Mouse (Mus musculus) bone marrow, adult 2 months (tissue): Measurements from ENCODE around the gene Gm42906.

ENCODE experiments used
- CTCF ChIP-seq: fragments of 200-500 bp; IDR thresholded peaks from 2 replicates; pipeline ENCODE4 v1.5.1; 2011; ENCODE audit warnings: low read length, control low read depth; ENCODE audit not compliant: control insufficient read depth, insufficient read depth
- POLR2A ChIP-seq: fragments of 200-500 bp; IDR thresholded peaks from 2 replicates; pipeline ENCODE4 v1.6.1; 2011; ENCODE audit warnings: low read depth, mild to moderate bottlenecking, control low read depth, low read length, borderline replicate concordance; ENCODE audit not compliant: control insufficient read depth

DNA sequence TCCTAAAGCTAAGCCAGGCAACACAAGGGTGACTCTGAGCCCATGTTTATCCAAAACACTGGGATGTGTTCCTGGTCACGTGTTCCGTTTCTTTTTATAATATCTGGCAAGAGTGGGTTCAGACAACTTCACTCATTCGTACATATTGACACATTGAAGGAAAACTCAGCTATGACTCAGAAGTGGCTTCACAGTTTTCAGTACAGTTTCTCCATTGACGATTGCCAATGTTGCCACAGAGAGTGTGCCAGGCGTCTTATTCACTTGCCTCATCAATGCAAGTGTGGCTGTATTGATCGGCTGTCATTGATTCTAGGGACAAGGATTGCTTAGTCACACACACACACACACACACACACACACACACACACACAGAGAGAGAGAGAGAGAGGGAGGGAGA is 381.8 kb downstream of the Gm42906 start:
- TF ChIP-seq CTCF, result no peak
- no peak for TF ChIP-seq POLR2A
